Mouse (Mus musculus): ENCODE results near the gene Ank2. TPM values are rescaled to one million over a fixed set of nuclear protein-coding genes. Genes with fewer than 3 reads are reported as not detected.

Ank2 gene
- total and polyA plus RNA-seq, 3 experiments, result 18.9 to 95.5 (median 57.8) TPM

DNA sequence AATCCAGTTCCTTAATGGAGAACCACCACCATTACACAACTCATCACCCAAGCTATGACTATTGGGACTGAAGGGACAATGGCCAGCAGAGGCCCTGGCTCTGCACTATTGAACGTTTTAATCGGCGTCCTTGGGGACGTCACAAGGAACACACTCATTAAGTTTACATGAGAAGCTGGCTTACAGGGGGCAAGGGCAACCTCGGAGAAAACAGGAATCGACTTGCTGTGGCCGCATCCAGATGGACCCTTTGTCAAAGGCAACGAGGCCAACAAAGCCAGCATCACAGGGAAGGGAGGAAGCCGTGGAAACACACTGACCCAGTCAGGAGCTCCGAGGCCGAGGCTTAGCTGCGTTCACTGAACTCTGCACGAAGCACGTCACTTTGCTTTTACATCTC, 205.1 kb downstream of the Ank2 start:
- no peak for ATAC-seq (ENCODE audit: extremely low read depth, insufficient number of reproducible peaks, low FRiP score, poor library complexity, severe bottlenecking)
- H3K9me3 ChIP-seq (replicated peaks), result no peaks in the 10 kb centered on the region

DNA sequence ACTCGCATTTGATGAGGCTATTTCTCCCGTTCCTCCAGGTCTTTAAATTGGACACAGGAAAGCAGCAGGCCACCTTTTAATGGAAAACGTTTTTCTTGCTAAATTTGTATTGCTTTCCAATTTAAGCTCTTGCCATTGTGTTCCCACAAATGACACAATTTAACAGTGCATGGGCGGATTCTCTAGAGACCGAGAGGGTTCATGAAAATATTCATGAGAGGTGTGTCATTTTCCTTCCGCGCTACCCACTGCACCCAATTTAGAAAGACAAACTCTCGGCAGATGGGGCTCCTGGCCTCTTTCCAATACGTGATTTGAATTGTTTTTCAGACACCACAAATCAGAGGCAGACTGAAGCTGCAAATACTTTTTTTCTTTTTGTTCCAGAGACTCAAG, 205.7 kb downstream of the Ank2 start:
- peaks cover 11% of the 10 kb centered on the region for H3K36me3 ChIP-seq (replicated peaks)
- no peak for ATAC-seq (ENCODE audit: extremely low read depth, insufficient number of reproducible peaks, low FRiP score, poor library complexity, severe bottlenecking)
- H3K9me3 ChIP-seq (replicated peaks), result no peaks in the 10 kb centered on the region
- no peak overlapping the region for H3K4me3 ChIP-seq (ENCODE audit: low read depth, low read length)
- DNase-seq (ENCODE audit: low spot score), result no peak
- H3K27me3 ChIP-seq (ENCODE audit: insufficient read depth, low read length), result no peaks in the 10 kb centered on the region
- TF ChIP-seq CTCF (IDR thresholded peaks at IDR 0.05; ENCODE audit: low read depth, low read length) (no peak), GATA1 (IDR thresholded peaks at IDR 0.05; ENCODE audit: borderline replicate concordance, low read length) (no peak), GATA2 (IDR thresholded peaks at IDR 0.05; ENCODE audit: borderline replicate concordance, low read depth, low read length) (no peak), POLR2AphosphoS5 (IDR thresholded peaks at IDR 0.05; ENCODE audit: insufficient replicate concordance, low read depth, low read length) (no peak), TAL1 (conservative IDR thresholded peaks at IDR 0.05; ENCODE audit: low read depth, low read length) (no peak)
- H3K4me1 ChIP-seq (ENCODE audit: insufficient read depth, low read depth, low read length), result peaks cover 25% of the 10 kb centered on the region

More for the DNA sequence above, 205.1 kb downstream of the Ank2 start:
- Histone ChIP-seq H3K36me3 (replicated peaks) (peaks cover 11% of the 10 kb centered on the region), H3K4me3 (ENCODE audit: low read depth, low read length) (no peak overlapping the region), H3K27me3 (ENCODE audit: insufficient read depth, low read length) (no peaks in the 10 kb centered on the region), H3K4me1 (ENCODE audit: insufficient read depth, low read depth, low read length) (peaks cover 25% of the 10 kb centered on the region)
- TF ChIP-seq GATA1 (IDR thresholded peaks at IDR 0.05; ENCODE audit: borderline replicate concordance, low read length) (no peak), GATA2 (IDR thresholded peaks at IDR 0.05; ENCODE audit: borderline replicate concordance, low read depth, low read length) (no peak), CTCF (IDR thresholded peaks at IDR 0.05; ENCODE audit: low read depth, low read length) (no peak), POLR2AphosphoS5 (IDR thresholded peaks at IDR 0.05; ENCODE audit: insufficient replicate concordance, low read depth, low read length) (no peak), TAL1 (conservative IDR thresholded peaks at IDR 0.05; ENCODE audit: low read depth, low read length) (no peak)
- no peak for DNase-seq (ENCODE audit: low spot score)

DNA sequence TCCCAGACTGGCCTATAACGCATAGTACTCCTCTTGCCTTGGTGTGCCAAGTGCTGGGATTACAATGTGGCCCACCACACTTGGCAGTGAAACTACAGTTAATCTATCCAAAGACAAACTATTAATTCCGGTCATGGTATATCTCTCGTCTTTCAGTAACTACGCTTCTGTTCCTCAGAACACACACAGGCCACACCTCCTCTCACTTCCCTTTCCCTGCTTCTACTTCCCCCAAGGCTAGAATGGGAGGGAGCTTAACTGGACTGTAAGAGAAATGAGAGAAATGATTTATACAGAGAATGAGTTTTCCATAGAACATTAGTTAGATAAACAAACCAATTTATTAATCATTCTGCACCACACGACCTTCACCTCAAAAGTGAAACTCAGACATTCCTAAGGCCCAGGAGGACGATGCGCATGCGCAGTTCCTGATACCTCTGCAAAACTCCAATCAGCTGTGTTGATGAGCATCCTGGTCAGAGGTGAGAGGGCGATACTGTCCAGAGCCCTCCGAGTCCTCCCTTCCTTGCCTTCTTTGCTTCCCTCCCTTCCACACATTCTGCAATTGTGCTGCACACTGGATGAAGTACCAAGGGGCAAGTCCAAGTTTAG, 206.2 kb downstream of the Ank2 start:
- TF ChIP-seq GATA2 (IDR thresholded peaks at IDR 0.05; ENCODE audit: borderline replicate concordance, low read depth, low read length) (no peak), CTCF (IDR thresholded peaks at IDR 0.05; ENCODE audit: low read depth, low read length) (no peak), POLR2AphosphoS5 (IDR thresholded peaks at IDR 0.05; ENCODE audit: insufficient replicate concordance, low read depth, low read length) (no peak), GATA1 (IDR thresholded peaks at IDR 0.05; ENCODE audit: borderline replicate concordance, low read length) (no peak), TAL1 (conservative IDR thresholded peaks at IDR 0.05; ENCODE audit: low read depth, low read length) (no peak)
- Histone ChIP-seq H3K9me3 (replicated peaks) (no peaks in the 10 kb centered on the region), H3K4me1 (ENCODE audit: insufficient read depth, low read depth, low read length) (peaks cover 25% of the 10 kb centered on the region), H3K27me3 (ENCODE audit: insufficient read depth, low read length) (no peaks in the 10 kb centered on the region), H3K36me3 (replicated peaks) (peaks cover 11% of the 10 kb centered on the region), H3K4me3 (ENCODE audit: low read depth, low read length) (no peak overlapping the region)
- DNase-seq (ENCODE audit: low spot score) (no peak), ATAC-seq (ENCODE audit: extremely low read depth, insufficient number of reproducible peaks, low FRiP score, poor library complexity, severe bottlenecking) (no peak)

DNA sequence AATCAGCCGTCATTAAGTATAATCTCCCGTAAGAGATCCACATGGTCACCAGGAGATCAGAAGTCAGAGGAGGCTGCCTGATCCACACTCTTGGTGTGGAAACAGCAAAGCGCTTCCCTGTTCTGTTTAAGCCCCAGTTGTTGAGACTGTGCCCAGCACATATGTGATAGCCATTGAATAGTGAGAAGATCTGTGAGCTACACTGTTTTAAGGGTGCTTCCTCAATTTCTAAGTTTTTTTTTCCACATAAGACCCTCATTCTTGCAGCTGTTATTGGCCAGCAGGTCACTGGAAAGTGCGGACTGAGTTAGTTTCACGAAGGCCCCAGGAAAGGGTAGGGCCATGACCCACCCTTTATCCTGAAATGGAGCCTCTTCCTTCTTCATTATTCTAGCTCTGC, 216.9 kb downstream of the Ank2 start:
- TF ChIP-seq GATA2 (IDR thresholded peaks at IDR 0.05; ENCODE audit: borderline replicate concordance, low read depth, low read length) (no peak), GATA1 (IDR thresholded peaks at IDR 0.05; ENCODE audit: borderline replicate concordance, low read length) (no peak), CTCF (IDR thresholded peaks at IDR 0.05; ENCODE audit: low read depth, low read length) (no peak), POLR2AphosphoS5 (IDR thresholded peaks at IDR 0.05; ENCODE audit: insufficient replicate concordance, low read depth, low read length) (no peak), TAL1 (conservative IDR thresholded peaks at IDR 0.05; ENCODE audit: low read depth, low read length) (no peak)
- 0 out of 2 replicates have a peak, but pooled peaks cover 3% of the 10 kb centered on the region for H3K9me3 ChIP-seq (replicated peaks)
- no peaks in the 10 kb centered on the region for H3K27me3 ChIP-seq (ENCODE audit: insufficient read depth, low read length)
- ATAC-seq (ENCODE audit: extremely low read depth, insufficient number of reproducible peaks, low FRiP score, poor library complexity, severe bottlenecking) (no peak), DNase-seq (ENCODE audit: low spot score) (no peak)
- H3K4me3 ChIP-seq (ENCODE audit: low read depth, low read length), result no peak overlapping the region
- peaks cover 11% of the 10 kb centered on the region for H3K36me3 ChIP-seq (replicated peaks)
- H3K4me1 ChIP-seq (ENCODE audit: insufficient read depth, low read depth, low read length), result peaks cover 5% of the 10 kb centered on the region; the same call in 1 of the 2 replicates

DNA sequence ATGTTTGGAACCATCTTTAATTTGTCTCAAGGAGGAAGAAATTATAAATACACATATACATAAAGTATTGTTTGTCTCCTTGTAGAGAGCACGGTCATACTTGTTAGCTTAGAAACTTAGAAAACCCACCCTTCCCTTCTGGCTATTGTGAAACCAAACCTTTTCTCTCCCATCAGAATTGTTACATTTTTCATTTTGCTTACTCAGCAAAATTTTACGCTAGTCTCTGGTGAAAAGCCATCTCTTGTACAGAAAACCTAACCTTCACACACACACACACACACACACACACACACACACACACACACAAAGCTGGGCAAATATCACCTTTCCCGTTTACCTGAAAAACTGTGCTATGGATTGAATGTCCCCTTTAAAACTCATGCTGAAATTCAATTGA, 217.8 kb downstream of the Ank2 start:
- peaks cover 14% of the 10 kb centered on the region for H3K36me3 ChIP-seq (replicated peaks)
- H3K9me3 ChIP-seq (replicated peaks), result 0 out of 2 replicates have a peak, but pooled peaks cover 3% of the 10 kb centered on the region
- H3K4me1 ChIP-seq (ENCODE audit: insufficient read depth, low read depth, low read length), result peaks cover 5% of the 10 kb centered on the region; the same call in 1 of the 2 replicates
- no peaks in the 10 kb centered on the region for H3K27me3 ChIP-seq (ENCODE audit: insufficient read depth, low read length)
- DNase-seq (ENCODE audit: low spot score) (no peak), ATAC-seq (ENCODE audit: extremely low read depth, insufficient number of reproducible peaks, low FRiP score, poor library complexity, severe bottlenecking) (no peak)
- H3K4me3 ChIP-seq (ENCODE audit: low read depth, low read length), result no peak overlapping the region
- no peak for TF ChIP-seq POLR2AphosphoS5 (IDR thresholded peaks at IDR 0.05; ENCODE audit: insufficient replicate concordance, low read depth, low read length)
- TF ChIP-seq CTCF (IDR thresholded peaks at IDR 0.05; ENCODE audit: low read depth, low read length), result no peak
- no peak for TF ChIP-seq GATA2 (IDR thresholded peaks at IDR 0.05; ENCODE audit: borderline replicate concordance, low read depth, low read length)
- TF ChIP-seq GATA1 (IDR thresholded peaks at IDR 0.05; ENCODE audit: borderline replicate concordance, low read length), result no peak
- no peak for TF ChIP-seq TAL1 (conservative IDR thresholded peaks at IDR 0.05; ENCODE audit: low read depth, low read length)

DNA sequence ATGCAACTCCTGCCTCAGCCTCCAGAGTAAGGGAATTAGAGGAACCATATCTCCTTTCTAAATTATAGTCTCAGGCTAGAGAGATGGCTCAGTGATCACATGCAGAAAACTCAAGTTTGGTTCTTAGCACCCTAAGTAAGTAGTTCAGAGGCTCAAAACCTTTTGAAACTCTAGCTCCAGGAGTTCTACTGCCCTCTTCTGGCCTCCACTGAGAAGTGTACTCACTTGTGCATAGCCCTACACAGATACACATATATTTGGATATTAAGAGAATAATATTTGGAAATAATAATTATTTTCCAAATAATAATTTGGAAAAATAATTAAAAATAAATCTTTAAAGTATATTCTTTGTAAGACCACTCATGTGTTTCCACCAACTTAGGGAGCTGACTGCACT, 218.8 kb downstream of the Ank2 start:
- no peaks in the 10 kb centered on the region for H3K27me3 ChIP-seq (ENCODE audit: insufficient read depth, low read length)
- no peak for TF ChIP-seq GATA2 (IDR thresholded peaks at IDR 0.05; ENCODE audit: borderline replicate concordance, low read depth, low read length)
- TF ChIP-seq TAL1 (conservative IDR thresholded peaks at IDR 0.05; ENCODE audit: low read depth, low read length), result no peak
- TF ChIP-seq GATA1 (IDR thresholded peaks at IDR 0.05; ENCODE audit: borderline replicate concordance, low read length), result no peak
- TF ChIP-seq CTCF (IDR thresholded peaks at IDR 0.05; ENCODE audit: low read depth, low read length), result no peak
- TF ChIP-seq POLR2AphosphoS5 (IDR thresholded peaks at IDR 0.05; ENCODE audit: insufficient replicate concordance, low read depth, low read length), result no peak
- H3K9me3 ChIP-seq (replicated peaks), result 0 out of 2 replicates have a peak, but pooled peaks cover 3% of the 10 kb centered on the region
- ATAC-seq (ENCODE audit: extremely low read depth, insufficient number of reproducible peaks, low FRiP score, poor library complexity, severe bottlenecking) (no peak), DNase-seq (ENCODE audit: low spot score) (no peak)
- peaks cover 14% of the 10 kb centered on the region for H3K36me3 ChIP-seq (replicated peaks)
- peaks cover 5% of the 10 kb centered on the region; the same call in 1 of the 2 replicates for H3K4me1 ChIP-seq (ENCODE audit: insufficient read depth, low read depth, low read length)
- no peak overlapping the region for H3K4me3 ChIP-seq (ENCODE audit: low read depth, low read length)

All from G1E (cell line).